Mouse (Mus musculus) ES-E14 (cell line): ENCODE data around the gene Map3k5.

Experiments used
- HCFC1 ChIP-seq: IDR thresholded peaks from 2 replicates; pipeline ENCODE4 v1.6.1; 2012; ENCODE audit warnings: low read length, inconsistent platforms, borderline replicate concordance; ENCODE audit not compliant: insufficient read depth
- ZNF384 ChIP-seq: IDR thresholded peaks from 2 replicates; pipeline ENCODE4 v1.6.1; 2012; ENCODE audit warnings: low read depth, low read length, inconsistent platforms

- TF ChIP-seq ZNF384, result no peak
- no peak for TF ChIP-seq HCFC1
These were observed 29.8 kb downstream of the Map3k5 start for GRCm38 (mm10) chr10:19964105-19964504.
